Mouse (Mus musculus): ENCODE measurements around the gene Tas1r1. TPM values are rescaled to one million over a fixed set of nuclear protein-coding genes. Genes with fewer than 3 reads are reported as not detected.

Tas1r1 gene
- polyA plus RNA-seq, 1 experiment from 2014 or later, result 1.3 TPM

DNA sequence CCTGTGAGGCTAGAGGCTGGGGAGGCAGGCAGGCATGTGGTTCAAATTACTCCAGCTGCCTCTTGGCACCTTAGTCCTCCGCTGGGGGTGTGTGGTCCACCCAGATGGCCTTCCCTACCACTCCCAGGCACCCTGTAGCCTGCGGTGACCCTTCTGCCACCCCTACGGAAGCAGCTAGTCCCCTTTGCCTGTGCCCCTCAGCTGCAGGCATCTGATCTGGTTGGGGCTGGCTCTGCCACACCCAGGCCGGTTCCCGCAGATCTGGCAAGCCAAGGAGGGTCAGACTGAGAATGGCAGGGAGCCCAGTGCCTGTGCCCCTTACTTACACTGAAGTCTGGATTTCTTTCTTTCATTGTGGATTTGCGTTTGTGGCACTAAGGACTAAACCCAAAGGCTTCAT lies 35.3 kb upstream of the Tas1r1 start:
- Histone ChIP-seq H3K36me3 (no peaks in the 10 kb centered on the region), H3K9me3 (no peaks in the 10 kb centered on the region), H3K4me2 (replicated peaks) (no peak overlapping the region), H3K4me1 (peaks cover 7% of the 10 kb centered on the region), H3K27ac (replicated peaks) (no peak overlapping the region), H3K4me3 (no peak overlapping the region), H3K9ac (replicated peaks) (no peak overlapping the region), H3K27me3 (no peaks in the 10 kb centered on the region)
- no peak for ATAC-seq (ENCODE audit: low FRiP score, low read depth)
- WGBS, result 88% methylated on average over 6 of the region's 6 CpGs

DNA sequence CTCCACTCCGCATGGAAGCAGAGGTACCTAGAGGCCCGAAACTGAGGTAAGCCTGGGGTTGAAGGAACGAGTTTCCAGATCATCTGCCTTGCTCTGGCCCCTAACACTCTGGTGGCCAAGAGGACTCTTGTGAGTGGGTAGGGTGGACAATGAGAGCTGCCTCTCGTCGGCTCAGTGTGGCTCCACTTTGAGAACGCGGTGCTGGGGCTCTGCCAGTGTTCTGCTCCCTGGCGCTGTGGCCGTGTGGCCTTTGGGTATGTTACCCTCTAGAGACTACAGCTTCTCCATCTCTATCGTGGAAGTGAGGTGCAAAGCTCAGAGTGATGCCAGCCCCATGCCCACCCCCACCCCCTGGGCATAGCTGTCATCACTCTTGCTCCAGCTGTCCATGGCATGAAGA lies 34.3 kb upstream of the Tas1r1 start:
- peaks cover 7% of the 10 kb centered on the region for H3K4me1 ChIP-seq
- 63% methylated on average over 10 of the region's 10 CpGs for WGBS
- no peak for ATAC-seq (ENCODE audit: low FRiP score, low read depth)

DNA sequence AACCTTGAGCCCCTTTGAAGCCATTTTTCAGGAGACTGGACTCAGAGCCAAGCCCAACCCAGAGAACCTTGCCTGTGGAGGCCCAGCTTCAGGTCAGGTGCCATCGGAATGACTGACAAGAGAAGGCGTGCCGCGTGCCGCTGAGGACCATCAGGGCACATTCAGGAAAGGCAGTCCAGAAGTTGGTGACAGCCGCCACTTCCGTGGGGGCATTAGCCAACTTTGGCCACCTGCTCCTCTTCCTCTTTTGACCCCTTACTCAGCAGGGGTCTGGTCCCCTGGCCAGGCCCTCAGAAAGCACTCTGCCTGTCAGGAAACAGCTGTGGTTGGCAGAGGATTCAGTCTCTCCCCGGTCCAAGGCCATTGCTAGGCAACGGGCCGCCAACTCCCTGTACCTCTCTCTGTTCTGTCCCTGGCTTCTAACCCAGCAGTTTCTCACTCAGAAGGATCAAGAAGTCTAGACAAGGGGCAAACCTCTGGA lies 33.8 kb upstream of the Tas1r1 start, which contains the start of gene Plekhg5:
TSS of gene Plekhg5 (plus strand) at position 378 of the 481 bp plus-strand sequence.
- Histone ChIP-seq H3K27ac (replicated peaks) (no peak within 1 kb of the TSS), H3K4me3 (no peak within 1 kb of the TSS), H3K36me3 (no peaks in the 10 kb centered on the region), H3K9me3 (no peaks in the 10 kb centered on the region), H3K4me2 (replicated peaks) (no peak within 1 kb of the TSS), H3K9ac (replicated peaks) (no peak within 1 kb of the TSS), H3K4me1 (peaks cover 7% of the 10 kb centered on the region), H3K27me3 (no peaks in the 10 kb centered on the region)
- no peak for ATAC-seq (ENCODE audit: low FRiP score, low read depth)
- WGBS, result 67% methylated on average over 10 of the region's 10 CpGs

More for the DNA sequence above, 34.3 kb upstream of the Tas1r1 start:
- H3K4me2 ChIP-seq (replicated peaks), result no peak overlapping the region
- H3K27ac ChIP-seq (replicated peaks), result no peak overlapping the region
- H3K9me3 ChIP-seq, result no peaks in the 10 kb centered on the region
- no peak overlapping the region for H3K9ac ChIP-seq (replicated peaks)
- no peaks in the 10 kb centered on the region for H3K36me3 ChIP-seq
- no peaks in the 10 kb centered on the region for H3K27me3 ChIP-seq
- no peak overlapping the region for H3K4me3 ChIP-seq

DNA sequence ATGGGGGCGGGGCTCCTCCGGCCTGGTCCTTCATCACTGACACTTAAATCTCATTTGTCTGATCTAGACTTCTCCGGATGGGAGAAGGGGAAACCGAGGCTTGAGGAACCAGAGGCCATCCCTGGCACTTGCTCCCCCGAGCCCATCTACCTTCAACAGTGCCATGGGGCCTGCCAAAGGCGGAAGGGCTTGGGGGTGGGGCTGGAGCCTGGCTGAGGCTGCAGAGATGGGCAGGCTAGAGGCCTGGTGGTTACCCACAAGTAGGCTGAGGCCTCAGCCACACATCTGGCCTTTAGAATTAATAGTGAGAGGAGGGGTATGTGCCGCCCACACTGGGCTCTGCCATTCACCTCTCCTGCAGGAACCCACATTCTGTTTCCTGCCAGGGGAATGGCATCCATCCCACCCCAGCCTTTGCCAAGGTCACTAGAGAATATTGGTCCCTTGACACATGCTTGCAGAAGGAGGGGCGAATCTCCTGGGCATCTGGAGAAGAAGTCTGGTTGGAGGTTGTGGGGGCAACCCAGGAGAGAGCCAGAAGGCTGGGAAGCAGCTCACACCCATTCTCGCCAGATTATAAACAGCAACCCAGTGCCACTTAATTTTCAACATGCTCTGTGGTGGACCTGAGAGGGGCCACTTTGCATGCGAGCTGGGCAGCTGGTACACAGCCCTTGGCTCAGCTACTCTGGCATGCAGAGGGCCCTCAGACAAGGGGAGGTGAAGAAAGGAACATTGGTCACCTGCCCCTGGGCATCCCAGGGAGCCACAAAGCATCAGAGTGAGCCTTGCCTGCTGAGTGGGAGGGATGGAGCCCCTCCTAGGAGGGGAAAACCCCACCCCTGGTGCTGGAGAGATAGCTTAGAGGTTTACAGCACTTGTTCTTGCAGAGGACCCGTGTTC lies 32.4 kb upstream of the Tas1r1 start:
- H3K27me3 ChIP-seq, result no peaks in the 10 kb centered on the region
- H3K27ac ChIP-seq (replicated peaks), result no peak overlapping the region
- H3K9ac ChIP-seq (replicated peaks), result no peak overlapping the region
- WGBS, result 81% methylated on average over 11 of the region's 11 CpGs
- ATAC-seq (ENCODE audit: low FRiP score, low read depth), result no peak
- H3K4me2 ChIP-seq (replicated peaks), result no peak overlapping the region
- H3K4me3 ChIP-seq, result no peak overlapping the region
- H3K9me3 ChIP-seq, result no peaks in the 10 kb centered on the region
- peaks cover 7% of the 10 kb centered on the region for H3K4me1 ChIP-seq
- H3K36me3 ChIP-seq, result no peaks in the 10 kb centered on the region

DNA sequence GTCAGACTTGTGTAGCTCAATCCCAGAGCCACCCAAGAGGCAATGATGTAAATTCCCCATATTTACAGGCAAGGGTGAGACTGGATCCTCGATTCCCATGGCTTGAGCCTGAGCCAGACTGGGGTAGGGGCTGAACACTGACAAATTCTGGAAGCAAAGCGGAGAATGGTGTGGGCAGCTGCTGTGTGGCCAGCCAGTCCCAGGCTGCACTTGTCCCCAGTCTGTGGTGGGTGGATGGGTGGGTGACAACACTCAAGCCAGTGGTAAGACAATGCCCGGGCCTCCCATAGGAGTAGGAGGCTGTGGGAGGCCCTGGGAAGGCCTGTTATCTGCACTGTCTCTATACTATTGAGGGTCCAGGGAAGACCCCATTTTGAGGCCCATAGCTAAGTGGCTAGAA lies 30.9 kb upstream of the Tas1r1 start:
- no peaks in the 10 kb centered on the region for H3K9me3 ChIP-seq
- no peak overlapping the region for H3K4me2 ChIP-seq (replicated peaks)
- no peak overlapping the region for H3K9ac ChIP-seq (replicated peaks)
- 87% methylated on average over 3 of the region's 3 CpGs for WGBS
- H3K36me3 ChIP-seq, result no peaks in the 10 kb centered on the region
- no peaks in the 10 kb centered on the region for H3K27me3 ChIP-seq
- peaks cover 7% of the 10 kb centered on the region for H3K4me1 ChIP-seq
- H3K27ac ChIP-seq (replicated peaks), result no peak overlapping the region
- ATAC-seq (ENCODE audit: low FRiP score, low read depth), result no peak
- H3K4me3 ChIP-seq, result no peak overlapping the region

DNA sequence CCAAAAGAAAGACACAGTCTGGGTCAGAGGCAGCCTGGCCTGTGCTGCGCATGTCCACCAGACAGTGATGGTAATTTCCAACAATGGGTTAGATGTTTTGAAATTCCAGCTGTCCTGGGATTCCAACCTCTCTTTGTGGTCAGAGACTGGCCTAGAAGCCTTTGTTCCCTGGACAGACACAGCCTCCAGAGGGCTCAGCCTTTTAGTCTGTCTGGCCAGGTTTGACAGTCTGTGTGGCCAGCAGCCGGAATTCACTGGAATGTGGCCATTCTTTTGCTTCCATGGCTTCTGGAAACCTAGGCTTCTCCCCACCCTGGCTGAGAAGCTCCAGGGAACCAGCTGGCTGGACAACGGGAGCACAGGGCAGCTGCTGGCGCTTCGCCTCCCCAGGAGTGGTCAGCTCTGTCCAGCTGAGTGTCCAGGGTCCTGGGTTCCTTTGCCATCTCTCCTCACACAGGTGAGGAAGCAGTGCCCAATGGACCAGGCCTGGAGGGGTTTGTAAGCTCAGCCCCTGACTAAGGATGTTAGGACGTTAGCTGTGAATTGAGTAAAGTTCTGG lies 29.9 kb upstream of the Tas1r1 start:
- Histone ChIP-seq H3K36me3 (no peaks in the 10 kb centered on the region), H3K27ac (replicated peaks) (no peak overlapping the region), H3K9ac (replicated peaks) (no peak overlapping the region), H3K4me1 (peaks cover 7% of the 10 kb centered on the region), H3K9me3 (no peaks in the 10 kb centered on the region), H3K27me3 (no peaks in the 10 kb centered on the region), H3K4me3 (no peak overlapping the region), H3K4me2 (replicated peaks) (no peak overlapping the region)
- 70% methylated on average over 6 of the region's 6 CpGs for WGBS
- ATAC-seq (ENCODE audit: low FRiP score, low read depth), result no peak

DNA sequence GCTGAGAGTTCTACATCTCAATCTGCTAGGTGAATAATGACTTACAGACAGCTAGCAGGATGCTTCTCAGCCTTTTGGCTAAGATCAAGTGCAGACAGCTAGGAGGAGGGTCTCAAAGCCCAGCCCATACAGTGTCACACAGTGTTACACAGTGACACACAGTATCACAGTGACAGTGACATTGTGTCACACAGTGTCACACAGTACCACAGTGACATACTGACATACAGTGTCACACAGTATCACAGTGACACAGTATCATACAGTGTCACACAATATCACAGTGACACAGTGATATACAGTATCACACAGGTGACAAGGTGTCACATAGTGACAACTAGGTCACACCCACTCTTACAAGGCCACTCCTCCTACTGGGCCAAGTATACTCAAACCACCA lies 28.9 kb upstream of the Tas1r1 start:
- no peak overlapping the region for H3K9ac ChIP-seq (replicated peaks)
- no peak overlapping the region for H3K4me3 ChIP-seq
- no peak for ATAC-seq (ENCODE audit: low FRiP score, low read depth)
- no peaks in the 10 kb centered on the region for H3K27me3 ChIP-seq
- peaks cover 1% of the 10 kb centered on the region for H3K4me1 ChIP-seq
- no peak overlapping the region for H3K27ac ChIP-seq (replicated peaks)
- H3K4me2 ChIP-seq (replicated peaks), result no peak overlapping the region
- H3K9me3 ChIP-seq, result no peaks in the 10 kb centered on the region
- H3K36me3 ChIP-seq, result peaks cover 2% of the 10 kb centered on the region; the same call in 1 of the 2 replicates

DNA sequence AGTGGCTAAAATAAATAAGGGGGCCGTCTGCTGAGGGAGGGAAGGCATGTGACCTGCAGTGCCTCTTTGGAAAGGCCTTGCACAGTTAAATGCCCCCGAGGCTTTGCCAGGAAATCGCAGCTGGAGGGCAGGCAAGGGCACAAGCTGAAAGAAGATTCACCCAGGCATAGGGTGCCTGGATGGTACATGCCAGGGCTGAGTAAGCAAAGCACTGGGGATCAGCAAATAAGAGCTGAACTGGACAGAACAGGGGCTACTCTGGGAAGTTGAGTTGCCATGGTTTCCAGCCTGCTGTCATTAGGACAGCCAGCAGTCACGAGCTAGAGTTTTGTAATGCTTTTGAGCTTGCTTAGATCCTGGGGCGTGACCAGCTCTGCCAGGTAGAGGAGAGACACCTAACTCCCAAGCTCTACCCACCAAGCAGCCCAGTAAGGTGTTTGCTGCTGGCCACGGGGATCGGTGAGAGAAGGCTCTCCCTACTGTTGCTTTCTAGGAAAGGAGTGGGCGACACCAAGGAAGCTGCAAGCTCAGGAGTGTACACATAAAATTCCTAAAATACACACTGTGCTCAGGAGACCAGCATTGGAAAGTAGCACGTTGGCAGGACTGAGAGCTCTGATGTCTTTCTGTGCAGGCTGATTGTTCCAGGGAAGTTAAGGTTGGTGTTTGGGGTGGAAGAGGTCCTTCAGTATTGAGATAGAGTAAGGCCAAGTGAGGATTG lies 24.2 kb upstream of the Tas1r1 start:
- no peaks in the 10 kb centered on the region for H3K27me3 ChIP-seq
- peaks cover 33% of the 10 kb centered on the region for H3K36me3 ChIP-seq
- no peak overlapping the region for H3K4me2 ChIP-seq (replicated peaks)
- H3K9me3 ChIP-seq, result no peaks in the 10 kb centered on the region
- no peak overlapping the region for H3K9ac ChIP-seq (replicated peaks)
- H3K27ac ChIP-seq (replicated peaks), result no peak overlapping the region
- H3K4me3 ChIP-seq, result no peak overlapping the region
- WGBS, result 78% methylated on average over 9 of the region's 9 CpGs
- no peak for ATAC-seq (ENCODE audit: low FRiP score, low read depth)
- no peaks in the 10 kb centered on the region for H3K4me1 ChIP-seq

DNA sequence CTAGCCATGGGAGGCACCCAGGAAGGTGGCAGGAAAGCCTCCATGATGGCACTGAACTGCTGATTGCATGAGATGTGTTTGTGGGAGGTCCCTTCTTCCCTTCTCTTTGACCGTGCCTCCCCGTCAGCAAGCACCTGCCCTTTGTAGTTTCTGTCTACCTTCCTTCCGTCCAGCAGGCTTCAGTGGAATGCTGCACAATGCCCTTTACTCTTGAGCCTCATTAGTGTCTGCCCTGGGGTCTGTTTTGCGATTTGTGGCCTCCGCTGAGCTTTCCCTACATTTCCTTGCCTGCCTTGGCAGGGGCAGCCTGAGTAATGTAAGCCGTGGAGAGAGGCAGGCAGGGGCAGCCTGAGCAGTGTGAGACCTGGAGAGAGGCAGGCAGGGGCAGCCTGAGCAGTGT lies 6.2 kb upstream of the Tas1r1 start:
- Histone ChIP-seq H3K4me1 (peaks cover 11% of the 10 kb centered on the region), H3K4me3 (no peak overlapping the region), H3K9ac (replicated peaks) (0 out of 2 replicates have a peak overlapping the region, but pooled peaks have one; percentile 11), H3K36me3 (peaks cover 82% of the 10 kb centered on the region), H3K27ac (replicated peaks) (no peak overlapping the region), H3K4me2 (replicated peaks) (no peak overlapping the region), H3K9me3 (no peaks in the 10 kb centered on the region), H3K27me3 (no peaks in the 10 kb centered on the region)
- ATAC-seq (ENCODE audit: low FRiP score, low read depth), result no peak
- WGBS, result 85% methylated on average over 6 of the region's 6 CpGs

DNA sequence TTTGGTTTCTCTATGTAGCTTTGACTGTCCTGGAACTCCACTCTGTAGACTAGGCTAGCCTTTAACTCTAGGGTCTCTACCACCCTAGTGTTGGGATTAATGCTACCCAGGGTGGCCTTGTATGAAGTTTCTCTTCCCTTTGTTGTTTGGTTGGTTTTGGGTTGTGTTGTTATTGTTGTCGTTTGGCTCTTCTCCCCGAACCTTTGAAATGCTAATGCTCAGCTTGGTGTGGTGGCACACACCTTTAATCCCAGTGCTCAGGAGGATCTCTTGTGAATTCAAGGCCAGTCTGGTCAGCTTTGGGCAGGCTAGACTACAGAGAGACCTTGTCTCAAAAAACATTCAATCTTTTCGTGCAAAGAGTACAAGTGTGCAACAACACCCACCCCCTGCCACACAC lies 4.8 kb upstream of the Tas1r1 start:
- 87% methylated on average over 3 of the region's 3 CpGs for WGBS
- Histone ChIP-seq H3K9me3 (no peaks in the 10 kb centered on the region), H3K4me3 (no peak overlapping the region), H3K27me3 (no peaks in the 10 kb centered on the region), H3K4me2 (replicated peaks) (no peak overlapping the region), H3K36me3 (peaks cover 71% of the 10 kb centered on the region), H3K9ac (replicated peaks) (no peak overlapping the region), H3K4me1 (peaks cover 11% of the 10 kb centered on the region), H3K27ac (replicated peaks) (no peak overlapping the region)
- no peak for ATAC-seq (ENCODE audit: low FRiP score, low read depth)

DNA sequence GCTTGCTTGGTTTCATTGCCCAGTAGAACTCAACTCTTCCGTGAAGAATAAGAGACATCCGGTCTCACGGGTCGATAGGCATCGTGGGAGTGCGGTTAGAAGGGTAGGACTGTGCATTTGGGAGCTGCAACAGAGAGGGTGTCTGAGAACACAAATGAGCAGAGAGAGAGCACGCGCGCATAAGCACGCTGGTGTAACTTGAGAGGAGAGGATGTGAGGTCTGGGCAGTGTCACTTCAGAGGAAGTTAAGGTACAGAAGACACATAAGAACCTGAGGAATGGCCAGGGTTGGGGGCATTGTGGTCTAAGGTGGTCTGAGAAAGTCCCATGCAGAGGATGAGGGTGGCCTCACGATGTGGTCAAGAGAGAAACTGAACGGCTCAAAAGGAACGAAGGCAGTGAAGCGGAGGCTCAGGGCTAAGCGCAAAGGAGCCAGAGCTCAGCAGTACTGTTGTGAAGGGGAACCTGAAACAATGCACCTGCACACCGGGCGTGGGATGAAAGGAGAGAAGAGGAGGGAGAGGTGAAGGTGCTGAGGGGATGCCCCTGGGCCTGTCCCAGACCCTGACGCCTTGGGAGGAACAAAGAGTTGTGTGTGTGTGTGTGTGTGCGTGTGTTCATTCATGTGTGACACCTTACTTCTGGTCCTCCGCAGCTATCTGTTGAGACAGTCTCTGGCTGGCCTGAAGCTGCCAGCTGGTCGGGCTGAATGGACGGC lies 3.7 kb upstream of the Tas1r1 start:
- WGBS, result 96% methylated on average over 22 of the region's 22 CpGs
- ATAC-seq (ENCODE audit: low FRiP score, low read depth), result no peak

More for the DNA sequence above, 3.7 kb upstream of the Tas1r1 start:
- Histone ChIP-seq H3K9me3 (no peaks in the 10 kb centered on the region), H3K4me1 (peaks cover 11% of the 10 kb centered on the region), H3K36me3 (peaks cover 60% of the 10 kb centered on the region), H3K27ac (replicated peaks) (no peak overlapping the region), H3K27me3 (no peaks in the 10 kb centered on the region), H3K4me2 (replicated peaks) (no peak overlapping the region), H3K4me3 (no peak overlapping the region), H3K9ac (replicated peaks) (no peak overlapping the region)

All from midbrain, embryonic 12.5 days (tissue).